Mouse (Mus musculus): ENCODE data around the gene Stk16.

- TF ChIP-seq CTCF (IDR thresholded peaks at IDR 0.05) = no peak
- no peak for TF ChIP-seq EP300 (IDR thresholded peaks at IDR 0.05)
These were observed 7.8 kb downstream of the Stk16 start for GRCm38 (mm10) chr1:75218227-75219001.

Measured in lung, postnatal 0 days (tissue).